Mouse (Mus musculus) CD4-positive, CD25-positive, alpha-beta regulatory T cell, adult 4 months (primary cell): ENCODE measurements around the gene Tmem79. TPM values are rescaled to one million over a fixed set of nuclear protein-coding genes. Genes with fewer than 3 reads are reported as not detected.
"Not testable (repeated sequence)": the region's sequence is repeated elsewhere in the genome, so short reads cannot be mapped to it uniquely, and the experiment has no call there.

Experiments
- ATAC-seq: one replicate; pipeline ENCODE4 v1.8.0; 2017
- polyA plus RNA-seq, 2 experiments: library from polyadenylated mRNA; unstranded; fragments of 100-300 nt; shearing (Covaris generic); gene quantifications; one replicate each; pipeline ENCODE4 v1.2.1; 2017

Tmem79 gene
- polyA plus RNA-seq, 2 experiments from 2014 or later = 1.1 to 2.2 TPM

DNA sequence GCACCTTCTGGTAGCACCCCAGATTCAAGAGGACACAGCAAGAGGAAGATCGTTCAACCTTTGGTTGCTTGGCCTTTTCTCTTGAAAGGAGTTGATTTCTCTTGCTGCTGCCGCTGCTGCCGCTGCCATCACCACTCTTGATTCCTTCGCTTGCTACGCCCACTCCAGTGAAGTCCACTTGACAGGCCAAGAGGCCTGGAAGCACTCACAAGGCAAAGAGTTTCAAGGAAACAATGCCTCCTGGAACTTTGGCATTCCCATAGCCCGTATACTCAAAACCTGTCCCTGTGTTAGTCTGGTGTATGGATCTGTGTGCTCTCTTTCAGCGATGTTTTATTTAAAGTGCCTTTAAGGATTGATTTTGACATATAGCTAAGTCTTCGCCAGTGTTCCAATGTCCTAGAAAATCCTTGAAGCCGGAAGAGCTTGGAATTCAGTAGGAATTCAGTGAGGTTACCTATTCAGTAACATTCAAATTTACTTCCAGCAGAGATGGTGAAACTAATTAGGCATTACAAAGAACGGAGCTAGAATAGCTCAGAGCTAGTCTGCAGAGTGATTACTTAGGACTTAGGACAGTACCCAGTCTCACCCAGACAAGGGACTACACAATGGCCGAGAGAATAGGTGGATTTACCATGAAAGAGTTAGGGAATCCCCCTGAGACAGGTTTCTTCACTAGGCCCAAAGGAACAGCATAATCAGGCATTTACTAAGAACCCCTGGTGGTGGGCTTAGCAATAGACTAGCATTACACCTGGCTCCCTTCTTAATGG is 54.6 kb downstream of the Tmem79 start:
- not testable (repeated sequence) for ATAC-seq

DNA sequence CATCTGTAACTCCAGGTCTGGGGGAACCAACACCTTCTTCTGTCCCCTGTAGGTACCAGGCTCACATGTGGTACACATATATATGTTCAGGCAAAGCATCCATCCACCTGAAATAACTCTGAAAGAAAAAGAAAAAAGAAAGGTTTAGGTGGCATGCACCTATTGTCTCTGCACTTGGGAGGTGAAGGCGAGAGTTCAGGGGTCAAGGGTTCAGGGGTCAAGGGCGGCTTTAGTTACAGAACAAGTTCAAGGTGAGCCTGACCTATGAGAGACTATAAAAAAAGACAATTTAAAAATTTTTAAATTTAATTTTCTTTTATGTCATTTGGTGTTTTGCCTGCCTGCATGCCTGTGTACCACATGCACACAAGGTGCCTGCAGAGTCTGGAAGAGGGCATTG is 55.9 kb downstream of the Tmem79 start:
- no peak for ATAC-seq

Other genes starting within 250 kb of the Tmem79 start
- 10 to 100 TPM; 30.9 to 36.1 TPM for gene Mef2d, start 193.8 kb downstream of the Tmem79 start, polyA plus RNA-seq
- not detected for gene Rhbg, start 81.4 kb downstream of the Tmem79 start, polyA plus RNA-seq
- gene Gm38392, start 48.9 kb downstream of the Tmem79 start, polyA plus RNA-seq = not detected
- gene Tsacc, start 39.1 kb downstream of the Tmem79 start, polyA plus RNA-seq = 1 to 10 TPM; 5.8 to 7.7 TPM
- 100 to 1,000 TPM; 189 to 216 TPM for gene Cct3, start 39.0 kb downstream of the Tmem79 start, polyA plus RNA-seq
- gene Glmp, start 11.1 kb downstream of the Tmem79 start, polyA plus RNA-seq = 100 to 1,000 TPM; 370 to 504 TPM
- gene Smg5, start 112 bp upstream of the Tmem79 start, polyA plus RNA-seq = 10 to 100 TPM; 24.2 to 34.9 TPM
- gene Paqr6, start 28.4 kb upstream of the Tmem79 start, polyA plus RNA-seq = not detected
- not detected for gene Bglap3, start 36.6 kb upstream of the Tmem79 start, polyA plus RNA-seq
- not detected for gene Bglap2, start 42.6 kb upstream of the Tmem79 start, polyA plus RNA-seq
- gene Bglap, start 48.3 kb upstream of the Tmem79 start, polyA plus RNA-seq = not detected
- 10 to 100 TPM; 37.2 to 52.9 TPM for gene Pmf1, start 74.2 kb upstream of the Tmem79 start, polyA plus RNA-seq
- gene Slc25a44, start 89.0 kb upstream of the Tmem79 start, polyA plus RNA-seq = 10 to 100 TPM; 17.5 to 18.5 TPM
- 10 to 100 TPM; 17.6 to 32.8 TPM for gene Sema4a, start 125.0 kb upstream of the Tmem79 start, polyA plus RNA-seq
- gene Lmna, start 173.8 kb upstream of the Tmem79 start, polyA plus RNA-seq = 1 to 10 TPM; 5.0 to 5.1 TPM
- gene Mex3a, start 196.2 kb upstream of the Tmem79 start, polyA plus RNA-seq = 1 to 10 TPM in 1 of 2 experiments, under 1 TPM in 1; 0.60 to 1.5 TPM
- gene Rab25, start 212.2 kb upstream of the Tmem79 start, polyA plus RNA-seq = not detected
- 100 to 1,000 TPM; 197 to 234 TPM for gene Lamtor2, start 216.9 kb upstream of the Tmem79 start, polyA plus RNA-seq
- 10 to 100 TPM; 11.9 to 12.0 TPM for gene Ubqln4, start 217.6 kb upstream of the Tmem79 start, polyA plus RNA-seq
- gene Ssr2, start 239.7 kb upstream of the Tmem79 start, polyA plus RNA-seq = 100 to 1,000 TPM; 160 to 161 TPM